Mouse (Mus musculus) midbrain, embryonic 14.5 days (tissue): ENCODE data around the gene 4930432K21Rik. TPM values are rescaled to one million over a fixed set of nuclear protein-coding genes. Genes with fewer than 3 reads are reported as not detected.
A peak's percentile ranks its signal among the peaks of the same experiment; 100 is the strongest.

Experiments
- ATAC-seq: fragments of 200-750 bp; cut with Nextera tagmentation; 2 replicates; pipeline ENCODE4 v1.8.0; 2017; ENCODE audit warnings: moderate number of reproducible peaks, moderate library complexity; ENCODE audit not compliant: low FRiP score, low TSS enrichment
- DNase-seq: peaks from one replicate; pipeline ENCODE4 v3.0.0-alpha.2; 2015
- H3K27ac ChIP-seq: fragments of 300-500 bp; sonication (generic); replicated peaks from 2 replicates; pipeline ENCODE4 v1.5.1; 2014; ENCODE audit warnings: mild to moderate bottlenecking, low read depth, low read length, moderate library complexity
- H3K27me3 ChIP-seq: fragments of 300-500 bp; sonication (generic); 2 replicates; pipeline ENCODE4 v1.6.1; 2014; ENCODE audit warnings: low read length, control low read depth, mixed read lengths; ENCODE audit not compliant: control insufficient read depth, insufficient read depth
- H3K36me3 ChIP-seq: fragments of 300-500 bp; sonication (generic); 2 replicates; pipeline ENCODE4 v1.6.1; 2014; ENCODE audit warnings: low read length, control low read depth; ENCODE audit not compliant: control insufficient read depth, insufficient read depth
- H3K4me1 ChIP-seq: fragments of 300-500 bp; sonication (generic); 2 replicates; pipeline ENCODE4 v1.6.1; 2014; ENCODE audit warnings: mild to moderate bottlenecking, antibody characterized with exemption, low read length, control low read depth; ENCODE audit not compliant: control insufficient read depth, insufficient read depth
- H3K4me2 ChIP-seq: fragments of 300-500 bp; sonication (generic); 2 replicates; pipeline ENCODE4 v1.6.1; 2014; ENCODE audit warnings: mild to moderate bottlenecking, low read length, moderate library complexity
- H3K4me3 ChIP-seq: fragments of 300-500 bp; sonication (generic); replicated peaks from 2 replicates; pipeline ENCODE4 v1.5.1; 2014; ENCODE audit warnings: low read depth, low read length
- H3K9ac ChIP-seq: fragments of 300-500 bp; sonication (generic); replicated peaks from 2 replicates; pipeline ENCODE4 v1.6.1; 2014; ENCODE audit warnings: mild to moderate bottlenecking, low read length, moderate library complexity
- H3K9me3 ChIP-seq: fragments of 300-500 bp; sonication (generic); 2 replicates; pipeline ENCODE4 v1.6.1; 2016; ENCODE audit warnings: low read length, control low read depth, mixed read lengths; ENCODE audit not compliant: control insufficient read depth
- WGBS: fragments of 180-500 bp; shearing (Covaris S2); extraction: QIAGEN DNeasy Blood & Tissue Kit; methylation state at CpG from one replicate; pipeline ENCODE4 v1.1.7; 2014; 5-methylcytosine and 5-hydroxymethylcytosine counted together
- polyA plus RNA-seq: library from polyadenylated mRNA; unstranded; fragments of >200 nt; fragmentation: Nextera tagmentation; extraction: Ambion mirVana; gene quantifications from 2 replicates; pipeline ENCODE4 v1.2.1, GENCODE M21; 2014

Gene 4930432K21Rik
- polyA plus RNA-seq, 1 experiment from 2014 or later: 1.9 TPM

- Histone ChIP-seq H3K36me3 (no peaks in the 10 kb centered on the region), H3K4me2 (peak overlapping the region; percentile 68), H3K27me3 (no peaks in the 10 kb centered on the region; the same call in 1 of the 2 replicates), H3K4me3 (no peak overlapping the region), H3K9me3 (no peaks in the 10 kb centered on the region), H3K27ac (peak overlapping the region; percentile 81; the same call in 1 of the 2 replicates), H3K9ac (no peak overlapping the region), H3K4me1 (peaks cover 40% of the 10 kb centered on the region)
- ATAC-seq (no peak), DNase-seq (no peak)
- 20% methylated on average over 4 of the region's 4 CpGs for WGBS
Observed at GRCm38 (mm10) chr8:84198871-84199270, 51.0 kb downstream of the 4930432K21Rik start.

GRCm38 (mm10) chr8:84199348-84200125, 51.7 kb downstream of the 4930432K21Rik start:
- Histone ChIP-seq H3K4me1 (peaks cover 42% of the 10 kb centered on the region), H3K9me3 (no peaks in the 10 kb centered on the region), H3K27ac (0 out of 2 replicates have a peak overlapping the region, but pooled peaks have one; percentile 42), H3K4me2 (no peak overlapping the region; the same call in 1 of the 2 replicates), H3K36me3 (no peaks in the 10 kb centered on the region), H3K9ac (no peak overlapping the region), H3K27me3 (no peaks in the 10 kb centered on the region; the same call in 1 of the 2 replicates), H3K4me3 (no peak overlapping the region)
- ATAC-seq: no peak
- DNase-seq: no peak
- 54% methylated on average over 11 of the region's 11 CpGs for WGBS

GRCm38 (mm10) chr8:84200126-84200555, 52.3 kb downstream of the 4930432K21Rik start:
- H3K9ac ChIP-seq: peak overlapping the region; percentile 57; the same call in 1 of the 2 replicates
- 22% methylated on average over 8 of the region's 8 CpGs for WGBS
- peaks cover 42% of the 10 kb centered on the region for H3K4me1 ChIP-seq
- DNase-seq (peak; percentile 46), ATAC-seq (no peak)
- no peaks in the 10 kb centered on the region for H3K36me3 ChIP-seq
- no peak overlapping the region for H3K4me3 ChIP-seq
- H3K9me3 ChIP-seq: no peaks in the 10 kb centered on the region
- H3K27me3 ChIP-seq: no peaks in the 10 kb centered on the region; the same call in 1 of the 2 replicates
- peak overlapping the region; percentile 66 for H3K4me2 ChIP-seq
- 0 out of 2 replicates have a peak overlapping the region, but pooled peaks have one; percentile 42 for H3K27ac ChIP-seq

- Histone ChIP-seq H3K27ac (peak overlapping the region; percentile 45; the same call in 1 of the 2 replicates), H3K4me1 (peaks cover 42% of the 10 kb centered on the region), H3K36me3 (no peaks in the 10 kb centered on the region), H3K4me2 (peak overlapping the region; percentile 66), H3K27me3 (no peaks in the 10 kb centered on the region; the same call in 1 of the 2 replicates), H3K4me3 (peak overlapping the region; percentile 30), H3K9me3 (no peaks in the 10 kb centered on the region), H3K9ac (peak overlapping the region; percentile 57; the same call in 1 of the 2 replicates)
- no peak for ATAC-seq
- WGBS: 6% methylated on average over 69 of the region's 70 CpGs
- DNase-seq: peak; percentile 65
Observed at GRCm38 (mm10) chr8:84200652-84201544, 53.1 kb downstream of the 4930432K21Rik start.

- Histone ChIP-seq H3K27me3 (no peaks in the 10 kb centered on the region; the same call in 1 of the 2 replicates), H3K9ac (0 out of 2 replicates have a peak overlapping the region, but pooled peaks have one; percentile 57), H3K4me3 (peak overlapping the region; percentile 30), H3K9me3 (no peaks in the 10 kb centered on the region), H3K36me3 (no peaks in the 10 kb centered on the region), H3K4me2 (peak overlapping the region; percentile 66), H3K27ac (no peak overlapping the region), H3K4me1 (peaks cover 42% of the 10 kb centered on the region)
- no peak for ATAC-seq
- 70% methylated on average over 15 of the region's 15 CpGs for WGBS
- DNase-seq: no peak
Observed at GRCm38 (mm10) chr8:84201545-84202245, 53.9 kb downstream of the 4930432K21Rik start.

GRCm38 (mm10) chr8:84202466-84202865, 54.6 kb downstream of the 4930432K21Rik start:
- no peaks in the 10 kb centered on the region for H3K36me3 ChIP-seq
- no peak overlapping the region for H3K9ac ChIP-seq
- no peak for ATAC-seq
- WGBS: 91% methylated on average over 9 of the region's 9 CpGs
- H3K9me3 ChIP-seq: no peaks in the 10 kb centered on the region
- H3K4me1 ChIP-seq: peaks cover 38% of the 10 kb centered on the region
- no peak overlapping the region for H3K4me2 ChIP-seq
- no peaks in the 10 kb centered on the region; the same call in 1 of the 2 replicates for H3K27me3 ChIP-seq
- DNase-seq: no peak
- H3K27ac ChIP-seq: no peak overlapping the region
- no peak overlapping the region for H3K4me3 ChIP-seq

- H3K4me2 ChIP-seq: peak overlapping the region; percentile 56
- H3K4me1 ChIP-seq: peaks cover 31% of the 10 kb centered on the region
- peak overlapping the region; percentile 25 for H3K4me3 ChIP-seq
- H3K27ac ChIP-seq: peak overlapping the region; percentile 58; the same call in 1 of the 2 replicates
- DNase-seq (peak; percentile 72), ATAC-seq (peak; percentile 22; the same call in 1 of the 2 replicates)
- no peaks in the 10 kb centered on the region for H3K36me3 ChIP-seq
- H3K27me3 ChIP-seq: no peaks in the 10 kb centered on the region; the same call in 1 of the 2 replicates
- WGBS: 12% methylated on average over 34 of the region's 34 CpGs
- no peaks in the 10 kb centered on the region for H3K9me3 ChIP-seq
- peak overlapping the region; percentile 17; the same call in 1 of the 2 replicates for H3K9ac ChIP-seq
Observed at GRCm38 (mm10) chr8:84202938-84203917, 55.4 kb downstream of the 4930432K21Rik start.
